Mouse (Mus musculus) heart, postnatal 36 days (tissue): ENCODE results near the gene Hsd17b13. TPM values are rescaled to one million over a fixed set of nuclear protein-coding genes. Genes with fewer than 3 reads are reported as not detected.
"Not testable (repeated sequence)": the region's sequence is repeated elsewhere in the genome, so short reads cannot be mapped to it uniquely, and the experiment has no call there.

Source experiments
- DNase-seq, 2 experiments: peaks; one replicate each; pipeline ENCODE4 v3.0.0; 2021 to 2022
- intact Hi-C: fragments of 180-260 bp; cut with DNase I; formaldehyde crosslinking; loops from one replicate; pipeline ENCODE4 v1.15.1; 2025
- total RNA-seq, 2 experiments: library from RNA; stranded (reverse); gene quantifications; 2 replicates each; pipeline ENCODE4 v1.2.3; 2021

The Hsd17b13 gene
- total RNA-seq, result not detected

DNA sequence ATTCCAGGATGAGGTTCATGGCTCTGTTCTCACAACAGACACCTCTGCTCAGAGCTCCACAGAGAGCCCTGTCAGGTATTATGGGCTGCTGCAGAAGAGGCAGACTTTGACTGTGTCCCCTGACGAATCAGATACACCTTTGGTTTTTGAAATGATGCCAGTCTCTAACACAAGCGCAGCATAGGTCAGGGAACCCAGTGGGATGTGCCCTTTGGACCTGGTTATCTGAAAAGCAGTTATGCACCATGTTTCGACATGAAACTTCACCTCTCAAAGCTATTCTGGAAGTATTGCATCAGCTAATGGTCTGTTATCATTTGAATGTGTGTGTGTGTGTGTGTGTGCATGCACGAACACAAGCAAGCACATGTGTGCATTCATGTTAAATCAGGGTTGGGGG is at the start of gene Hsd17b13:
Hsd17b13 (minus strand) TSS at position 114 of the 400 bp plus-strand sequence.
- DNase-seq, result no peak
- intact Hi-C loops, result no loop called here

GRCm38 (mm10) chr5:104025245-104025854 is 48.1 kb upstream of the Hsd17b13 start:
- DNase-seq, result no peak
- intact Hi-C loops, result no loop called here

DNA sequence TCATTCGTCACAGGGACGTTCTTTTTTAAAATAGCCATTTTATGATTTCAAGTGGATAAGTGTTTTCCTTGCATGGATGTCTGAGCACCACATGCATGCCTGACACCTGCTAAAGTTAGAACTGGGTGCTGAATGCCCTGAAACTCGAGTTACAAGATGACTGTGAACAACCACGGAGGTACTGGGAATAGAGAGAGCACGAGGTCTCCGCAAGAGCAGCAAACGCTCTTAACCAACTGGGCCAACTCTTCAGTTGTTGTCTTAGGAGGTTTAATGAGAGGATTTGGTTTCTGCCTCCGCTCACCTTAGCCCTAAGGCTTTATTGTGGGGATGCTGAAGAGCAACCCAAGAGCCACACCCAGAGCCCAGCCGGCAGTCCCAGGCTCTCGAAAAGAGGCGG is 47.6 kb upstream of the Hsd17b13 start:
- intact Hi-C loops, result no loop called here

GRCm38 (mm10) chr5:104024193-104024592 is 47.0 kb upstream of the Hsd17b13 start:
- intact Hi-C loops, DNase-seq: not testable (repeated sequence)

More for the DNA sequence above, 47.6 kb upstream of the Hsd17b13 start:
- DNase-seq, result no peak

DNA sequence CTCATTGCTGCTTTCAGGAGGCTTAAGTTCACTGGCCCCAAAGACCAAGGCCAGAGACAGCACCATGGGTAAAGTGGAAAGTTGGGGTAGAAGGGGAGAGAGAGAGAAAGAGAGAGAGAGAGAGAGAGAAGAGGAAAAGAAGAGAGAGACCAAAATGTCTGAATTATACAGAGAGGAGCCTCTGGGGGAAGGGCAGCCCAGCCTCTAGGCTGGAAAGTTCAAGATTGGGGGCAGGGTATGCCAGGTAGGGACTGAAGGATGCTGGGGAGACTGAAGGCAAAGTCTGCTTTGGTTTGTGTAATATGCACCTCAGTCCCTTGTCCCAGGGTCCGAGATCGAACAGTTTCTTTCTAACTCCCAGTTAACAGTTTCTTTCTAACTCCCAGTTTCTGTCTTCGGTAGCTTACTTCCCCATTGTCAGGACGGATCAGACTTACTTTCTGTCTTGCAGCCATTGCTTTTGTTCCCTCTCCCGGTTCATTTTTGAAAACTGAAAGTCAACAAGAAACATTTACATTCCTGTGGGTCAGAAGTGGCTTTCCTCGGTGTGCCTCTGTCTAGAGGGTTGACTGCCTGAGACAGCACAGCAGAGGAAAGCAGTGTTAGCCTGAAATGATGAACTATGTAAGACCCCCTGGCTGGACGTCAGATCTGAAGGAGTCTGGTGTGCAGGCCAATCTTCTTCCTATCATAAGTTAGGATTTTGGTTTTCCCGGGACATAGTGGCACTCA is 46.2 kb upstream of the Hsd17b13 start:
- intact Hi-C loops, result loop anchor here (2.0 kb wide), 1 partner anchor 23 kb away; the partner anchor contains the start of gene Nudt9
- DNase-seq, result no peak

DNA sequence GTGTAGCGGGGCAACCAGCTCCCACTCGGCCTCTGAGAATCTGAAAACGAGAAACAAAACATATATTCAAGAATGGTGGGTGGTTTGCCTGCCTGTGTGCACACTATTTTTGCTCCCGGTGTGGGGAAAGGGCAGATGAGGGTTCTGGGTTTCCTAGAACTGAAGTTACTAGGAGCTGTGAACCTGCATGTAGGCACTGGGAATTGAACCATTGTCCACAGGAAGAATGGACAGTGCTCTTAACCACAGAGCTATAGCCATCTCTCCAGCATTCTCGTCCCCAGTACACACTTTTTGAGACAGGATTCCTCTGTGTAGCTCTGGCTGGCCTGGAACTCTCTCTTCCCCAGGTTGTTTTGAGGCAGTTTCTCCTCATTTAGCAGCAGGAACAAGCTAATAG is 45.3 kb upstream of the Hsd17b13 start:
- DNase-seq, result no peak
- intact Hi-C loops, result loop anchor here (2.0 kb wide), 1 partner anchor 24 kb away; the partner anchor contains the start of gene Nudt9

DNA sequence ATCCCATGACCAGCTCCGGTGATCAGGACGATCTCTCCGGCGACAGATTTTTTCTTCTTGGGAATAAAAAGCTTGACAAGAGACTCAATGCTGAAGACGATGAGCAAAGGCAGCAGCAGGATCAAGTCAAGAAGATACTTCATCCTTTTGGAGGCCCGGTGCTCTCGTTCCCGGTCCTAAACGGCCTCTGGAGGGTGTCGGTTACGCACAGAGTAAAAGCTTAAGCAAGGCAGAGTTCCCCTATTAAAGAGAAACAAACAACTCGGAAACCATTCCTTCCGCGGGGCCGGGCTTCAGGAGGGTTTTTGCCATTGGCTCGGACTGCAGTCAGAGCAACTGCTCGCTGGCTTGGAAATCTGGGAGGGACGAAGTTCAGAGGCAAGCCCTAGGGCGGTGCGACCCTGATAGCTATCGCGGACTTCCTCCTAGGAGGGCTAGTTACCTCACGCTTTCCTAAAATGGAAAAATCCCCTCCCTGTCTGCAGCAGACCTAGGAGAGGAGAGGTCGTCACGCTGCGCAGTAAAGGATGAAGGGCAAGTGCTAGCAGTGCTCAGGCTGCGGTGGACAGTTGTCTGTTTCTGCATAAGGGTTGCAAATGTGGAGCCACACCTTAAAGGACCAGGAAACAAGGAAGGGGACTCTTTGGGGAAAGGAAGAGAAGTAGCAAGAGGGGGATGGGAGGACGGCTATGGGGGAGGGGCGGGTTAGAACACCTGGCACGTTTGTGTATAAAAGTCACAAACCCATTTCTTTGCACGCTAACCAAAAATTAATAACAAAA is 44.6 kb upstream of the Hsd17b13 start, which contains the start of gene Hsd17b11:
Hsd17b11 (minus strand) TSS at position 323 of the 782 bp plus-strand sequence.
- DNase-seq, result peak; percentile 83 to 85
- intact Hi-C loops, result loop anchor here (2.0 kb wide), 1 partner anchor 25 kb away; the partner anchor contains the start of gene Nudt9

- DNase-seq, result no peak
Observed at GRCm38 (mm10) chr5:104011419-104011818, 34.2 kb upstream of the Hsd17b13 start.

GRCm38 (mm10) chr5:104010261-104010660 is 33.1 kb upstream of the Hsd17b13 start:
- no peak for DNase-seq
- intact Hi-C loops, result no loop called here

More at GRCm38 (mm10) chr5:104011419-104011818, 34.2 kb upstream of the Hsd17b13 start:
- intact Hi-C loops, result no loop called here

DNA sequence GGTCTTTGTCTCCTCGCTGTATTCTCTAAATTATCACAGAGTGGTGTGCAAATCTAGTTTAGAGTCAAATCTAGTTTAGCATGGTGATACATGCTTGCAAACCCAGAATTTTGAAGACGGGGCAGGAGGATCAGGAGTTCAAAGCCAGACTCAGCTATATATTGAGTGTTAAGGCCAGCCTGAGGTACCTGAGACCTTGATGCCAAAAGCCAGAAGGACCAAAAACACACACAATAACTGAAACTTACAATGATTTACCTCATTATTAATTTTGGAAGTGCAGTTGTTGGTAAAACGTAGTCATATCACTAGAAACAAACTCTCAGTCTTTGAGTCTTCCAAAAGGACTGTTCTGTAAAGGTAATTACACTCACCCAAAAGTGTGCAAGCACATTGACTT is 32.2 kb upstream of the Hsd17b13 start:
- DNase-seq, result no peak
- intact Hi-C loops, result no loop called here

GRCm38 (mm10) chr5:104007801-104008200 is 30.6 kb upstream of the Hsd17b13 start:
- no peak for DNase-seq
- intact Hi-C loops, result no loop called here

DNA sequence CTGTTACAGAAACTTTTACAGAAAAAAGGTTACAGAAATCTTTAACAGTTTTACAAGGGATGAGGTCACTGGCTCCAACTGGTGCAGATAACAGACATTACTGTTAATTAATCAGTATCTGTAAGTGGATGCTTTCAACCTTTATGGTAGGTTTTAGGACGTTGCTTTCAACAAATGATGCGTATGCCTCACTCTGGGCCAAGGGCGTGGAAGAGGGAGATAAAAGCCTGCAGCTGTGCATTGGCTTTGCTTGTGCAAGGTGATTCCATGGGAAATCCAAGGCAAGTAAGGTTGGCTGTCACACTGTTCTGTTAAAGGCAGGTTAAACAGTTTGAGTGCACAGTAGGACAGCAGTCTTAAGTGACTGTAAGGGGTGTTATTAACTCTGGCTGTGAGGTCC is 29.6 kb upstream of the Hsd17b13 start:
- intact Hi-C loops, result no loop called here
- no peak for DNase-seq

GRCm38 (mm10) chr5:104003955-104004354 is 26.7 kb upstream of the Hsd17b13 start:
- intact Hi-C loops, result loop anchor here (5.0 kb wide), 1 partner anchor 53 kb away; no protein-coding TSS in a partner anchor
- DNase-seq, result no peak

- intact Hi-C loops, result loop anchor here (5.0 kb wide), 1 partner anchor 54 kb away; no protein-coding TSS in a partner anchor
- DNase-seq, result no peak
Observed at GRCm38 (mm10) chr5:104003256-104003931, 26.2 kb upstream of the Hsd17b13 start.

DNA sequence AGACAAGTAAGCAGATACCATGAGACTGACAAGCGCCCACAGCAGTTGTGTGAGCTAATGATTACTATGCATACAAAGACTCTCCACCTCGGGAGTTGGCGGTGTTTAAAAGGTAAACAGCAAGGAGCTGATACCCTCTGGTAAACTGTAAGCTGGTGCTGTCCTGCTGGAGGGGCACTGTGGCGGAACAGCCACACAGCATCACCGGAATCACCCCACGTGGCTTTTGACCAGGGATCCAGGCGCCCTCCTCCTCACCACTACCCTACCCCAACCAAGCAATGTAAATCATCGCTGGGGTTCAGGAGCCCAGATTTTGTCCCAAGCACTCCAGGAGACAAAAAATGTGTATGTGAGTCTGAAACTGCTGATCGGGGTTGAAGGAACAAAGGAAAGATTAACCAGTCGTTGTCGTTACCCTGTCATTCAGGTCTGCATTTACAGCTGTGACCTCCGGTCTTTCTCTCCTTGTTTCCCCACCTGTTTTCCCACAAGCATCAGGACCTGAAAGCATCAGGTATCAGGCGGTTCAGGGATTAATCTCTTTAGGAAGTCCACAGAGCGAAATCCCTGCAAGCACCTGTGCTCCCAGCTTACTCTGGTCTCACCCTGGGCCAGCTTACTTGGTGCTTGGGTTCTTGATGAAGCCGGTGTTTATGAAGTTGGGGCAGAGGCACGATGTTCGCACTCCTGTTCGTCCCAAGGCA is 25.5 kb upstream of the Hsd17b13 start:
- intact Hi-C loops, result loop anchor here (5.0 kb wide), 1 partner anchor 55 kb away; no protein-coding TSS in a partner anchor
- DNase-seq, result no peak

DNA sequence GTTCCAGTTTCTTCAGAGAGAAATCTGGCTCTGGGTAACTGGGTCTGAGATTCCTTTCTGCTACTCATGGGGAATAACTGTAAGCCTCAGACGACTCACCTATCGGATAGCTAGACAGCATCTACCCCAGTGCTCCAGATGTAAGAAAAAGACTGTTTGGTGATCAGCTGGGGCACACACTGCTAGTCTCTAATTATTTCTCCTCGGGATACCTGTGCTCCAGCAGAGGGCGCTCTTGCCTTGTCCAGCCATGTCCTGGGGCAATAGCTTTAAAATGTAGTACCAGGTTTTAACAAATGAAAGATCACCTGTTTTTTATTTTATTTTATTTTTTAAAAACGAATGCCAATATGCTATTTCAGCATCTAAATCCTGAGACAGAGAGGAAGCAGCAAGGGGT is 22.5 kb upstream of the Hsd17b13 start:
- intact Hi-C loops, result loop anchor here (1.0 to 5.0 kb wide), 4 partner anchors 40 to 333 kb away; no protein-coding TSS in a partner anchor
- peak; percentile 85 to 89 for DNase-seq

DNA sequence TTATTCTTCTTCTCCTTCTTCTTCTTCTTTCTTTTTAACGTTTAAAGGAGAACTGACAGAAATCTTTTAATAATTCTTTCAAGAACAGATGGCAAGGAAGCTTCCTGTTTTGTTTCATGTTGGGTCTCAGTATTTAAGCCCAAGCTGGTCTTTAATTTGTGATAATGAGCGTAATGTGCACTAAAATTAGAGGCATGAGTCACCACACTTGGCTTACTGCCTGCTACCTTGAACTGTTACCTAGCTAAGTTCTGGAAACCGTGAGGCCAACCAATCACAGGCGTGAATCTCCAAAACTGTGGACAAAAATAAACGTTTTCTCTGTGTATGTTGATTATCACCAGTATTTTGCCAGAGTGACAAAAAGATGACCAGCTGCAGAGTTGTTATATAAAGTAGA is 21.5 kb upstream of the Hsd17b13 start:
- intact Hi-C loops, result loop anchor here (1.0 to 2.0 kb wide), 3 partner anchors 41 to 334 kb away; no protein-coding TSS in a partner anchor
- peak; percentile 40 to 56 for DNase-seq

GRCm38 (mm10) chr5:103995181-103995580 is 18.0 kb upstream of the Hsd17b13 start:
- intact Hi-C loops, result no loop called here
- no peak for DNase-seq

DNA sequence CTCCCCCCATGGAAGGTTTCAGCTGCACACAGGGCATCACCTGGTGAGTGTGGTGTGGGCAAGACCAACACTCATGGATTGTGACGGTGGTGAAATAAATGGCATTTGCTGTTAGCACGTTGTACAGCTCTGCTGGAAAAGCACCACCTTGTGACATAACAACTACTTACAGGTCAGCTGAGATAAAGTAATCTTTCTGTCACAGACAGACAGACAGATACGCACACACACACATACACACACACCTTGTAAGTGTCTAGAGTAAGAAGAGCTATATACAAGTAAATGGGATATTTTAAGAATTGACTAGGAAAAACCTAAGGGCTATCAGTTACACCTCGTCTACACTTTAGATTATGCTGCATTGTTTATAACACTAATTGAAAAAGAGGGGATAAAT is 17.5 kb upstream of the Hsd17b13 start:
- DNase-seq, result no peak
- intact Hi-C loops, result no loop called here
